Mouse (Mus musculus): Measurements from ENCODE around the gene Gm10271. TPM values are rescaled to one million over a fixed set of nuclear protein-coding genes. Genes with fewer than 3 reads are reported as not detected.
A peak's percentile ranks its signal among the peaks of the same experiment; 100 is the strongest.

Gm10271 gene
- polyA plus RNA-seq, 1 experiment from 2014 or later = not detected

DNA sequence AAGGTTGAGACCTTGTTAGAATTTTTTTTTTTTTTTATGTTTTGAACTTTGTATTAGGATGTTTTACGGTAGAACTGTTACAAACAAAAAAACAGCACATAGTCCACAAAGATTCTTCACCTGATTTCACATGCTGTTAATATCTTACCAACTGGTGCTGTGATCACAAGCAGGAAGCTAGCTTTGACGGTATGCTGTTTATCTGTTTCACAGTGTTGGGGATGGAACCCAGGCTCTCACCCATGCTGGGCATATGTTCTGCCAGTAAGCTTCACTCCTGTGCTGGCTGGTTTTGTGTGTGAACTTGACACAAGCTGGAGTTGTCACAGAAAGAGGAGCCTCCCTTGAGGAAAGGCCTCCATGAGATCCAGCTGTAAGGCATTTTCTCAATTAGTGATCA, 5.4 kb upstream of the Gm10271 start:
- no peak for ATAC-seq (ENCODE audit: insufficient number of reproducible peaks, insufficient read depth, low FRiP score, low TSS enrichment, low read depth)
- WGBS = 86% methylated on average over 2 of the region's 2 CpGs

DNA sequence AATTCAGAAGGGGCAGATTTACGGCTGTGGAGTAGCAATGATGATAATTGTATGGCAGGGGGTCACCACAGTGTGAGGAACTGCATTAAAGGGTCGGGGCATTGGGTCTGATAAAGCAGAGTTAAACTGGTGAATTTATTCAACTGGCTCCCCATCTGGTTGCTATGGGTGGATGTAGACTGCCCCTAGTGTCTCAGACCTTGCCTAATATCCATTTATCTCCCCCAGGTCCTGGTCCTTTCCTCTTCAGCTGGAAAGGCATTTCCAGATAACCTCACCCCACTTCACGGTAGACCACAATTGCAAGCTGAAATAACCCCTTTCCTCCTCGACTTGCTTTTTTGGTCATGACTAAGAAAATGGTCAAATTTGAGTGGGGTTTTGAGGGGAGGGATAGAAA, 5.0 kb upstream of the Gm10271 start:
- WGBS = 43% methylated on average over 4 of the region's 4 CpGs
- Histone ChIP-seq H3K9ac (replicated peaks) (no peak overlapping the region), H3K4me1 (replicated peaks) (no peaks in the 10 kb centered on the region), H3K4me3 (replicated peaks) (no peak overlapping the region), H3K27me3 (no peaks in the 10 kb centered on the region), H3K27ac (no peak overlapping the region), H3K36me3 (no peaks in the 10 kb centered on the region), H3K4me2 (no peak overlapping the region), H3K9me3 (no peaks in the 10 kb centered on the region)
- ATAC-seq (ENCODE audit: insufficient number of reproducible peaks, insufficient read depth, low FRiP score, low TSS enrichment, low read depth) = no peak

More for the DNA sequence above, 5.4 kb upstream of the Gm10271 start:
- no peaks in the 10 kb centered on the region for H3K9me3 ChIP-seq
- no peak overlapping the region for H3K9ac ChIP-seq (replicated peaks)
- no peaks in the 10 kb centered on the region for H3K27me3 ChIP-seq
- no peaks in the 10 kb centered on the region for H3K36me3 ChIP-seq
- H3K4me3 ChIP-seq (replicated peaks) = no peak overlapping the region
- no peak overlapping the region for H3K27ac ChIP-seq
- H3K4me2 ChIP-seq = no peak overlapping the region
- no peaks in the 10 kb centered on the region for H3K4me1 ChIP-seq (replicated peaks)

DNA sequence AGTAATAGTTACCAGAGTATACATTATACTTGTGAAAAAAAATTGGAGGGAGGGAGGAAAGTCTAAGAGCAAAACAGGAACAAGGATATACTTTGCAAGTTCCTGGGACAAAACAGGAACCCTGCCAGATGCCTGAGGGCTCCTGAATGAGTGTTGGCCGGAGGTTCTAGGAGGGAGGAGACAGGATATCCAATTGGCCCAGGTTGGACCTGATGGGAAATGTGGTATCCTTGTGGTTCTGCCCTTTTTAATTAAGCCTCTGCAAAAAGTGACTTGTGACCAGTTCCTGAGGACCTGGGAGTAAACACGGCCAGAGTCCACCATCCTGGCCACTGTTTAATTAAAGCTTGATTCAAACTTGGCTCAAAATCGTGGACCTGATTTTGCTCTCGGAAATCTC, 3.7 kb downstream of the Gm10271 start:
- Histone ChIP-seq H3K9ac (replicated peaks) (no peak overlapping the region), H3K4me1 (replicated peaks) (no peaks in the 10 kb centered on the region), H3K27ac (no peak overlapping the region), H3K4me2 (no peak overlapping the region), H3K9me3 (no peaks in the 10 kb centered on the region), H3K36me3 (no peaks in the 10 kb centered on the region), H3K27me3 (no peaks in the 10 kb centered on the region), H3K4me3 (replicated peaks) (no peak overlapping the region)
- no peak for ATAC-seq (ENCODE audit: insufficient number of reproducible peaks, insufficient read depth, low FRiP score, low TSS enrichment, low read depth)
- WGBS = 80% methylated on average over 4 of the region's 4 CpGs

DNA sequence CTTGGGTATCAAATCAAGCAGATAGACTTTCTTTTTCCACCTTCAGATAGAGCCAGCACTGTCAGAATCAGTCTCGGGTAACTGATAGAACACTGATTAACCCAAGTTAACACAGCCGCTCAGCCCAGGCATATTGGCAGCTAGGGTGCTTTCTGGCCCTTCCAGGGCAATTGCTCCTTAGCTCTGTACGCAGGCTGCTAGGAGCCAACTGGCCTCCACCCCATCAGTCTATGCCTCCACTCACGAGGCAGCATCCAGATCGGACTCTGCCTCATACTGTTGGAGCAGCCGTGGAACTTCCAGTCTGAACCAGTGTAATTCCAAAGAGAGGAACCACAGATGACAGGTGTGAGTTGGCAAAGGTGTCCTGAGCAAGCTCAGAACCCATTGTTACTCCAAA, 6.3 kb downstream of the Gm10271 start:
- H3K27me3 ChIP-seq = no peaks in the 10 kb centered on the region
- ATAC-seq (ENCODE audit: insufficient number of reproducible peaks, insufficient read depth, low FRiP score, low TSS enrichment, low read depth) = no peak
- no peak overlapping the region for H3K4me3 ChIP-seq (replicated peaks)
- no peak overlapping the region for H3K4me2 ChIP-seq
- 72% methylated on average over 6 of the region's 6 CpGs for WGBS
- no peak overlapping the region for H3K27ac ChIP-seq
- H3K9me3 ChIP-seq = no peaks in the 10 kb centered on the region
- H3K4me1 ChIP-seq (replicated peaks) = 0 out of 2 replicates have a peak, but pooled peaks cover 6% of the 10 kb centered on the region
- no peaks in the 10 kb centered on the region for H3K36me3 ChIP-seq
- H3K9ac ChIP-seq (replicated peaks) = no peak overlapping the region

DNA sequence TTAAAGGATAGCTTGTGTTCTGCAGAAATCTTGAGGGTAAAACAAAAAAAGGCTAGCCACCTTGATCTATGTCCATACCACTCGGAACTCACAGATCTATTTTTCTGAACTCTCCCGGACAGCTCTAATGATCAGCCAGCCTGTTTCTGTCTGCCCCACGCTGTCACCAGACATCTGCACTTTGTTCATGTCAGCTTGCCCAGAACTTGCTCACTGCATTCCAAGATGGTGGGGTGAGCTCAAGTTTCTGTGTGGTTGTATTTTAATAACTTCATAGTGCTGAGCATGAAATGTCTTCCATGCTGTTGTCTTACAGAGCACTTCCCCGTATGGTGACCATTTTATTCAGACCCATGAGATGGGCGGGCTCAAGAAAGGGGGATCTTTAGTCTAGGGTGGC, 7.1 kb downstream of the Gm10271 start:
- H3K36me3 ChIP-seq = no peaks in the 10 kb centered on the region
- H3K27me3 ChIP-seq = no peaks in the 10 kb centered on the region
- H3K4me3 ChIP-seq (replicated peaks) = no peak overlapping the region
- WGBS = 43% methylated on average over 5 of the region's 5 CpGs
- no peak overlapping the region for H3K9ac ChIP-seq (replicated peaks)
- ATAC-seq (ENCODE audit: insufficient number of reproducible peaks, insufficient read depth, low FRiP score, low TSS enrichment, low read depth) = no peak
- H3K9me3 ChIP-seq = no peaks in the 10 kb centered on the region
- H3K4me1 ChIP-seq (replicated peaks) = 0 out of 2 replicates have a peak, but pooled peaks cover 6% of the 10 kb centered on the region
- H3K27ac ChIP-seq = no peak overlapping the region
- no peak overlapping the region for H3K4me2 ChIP-seq

DNA sequence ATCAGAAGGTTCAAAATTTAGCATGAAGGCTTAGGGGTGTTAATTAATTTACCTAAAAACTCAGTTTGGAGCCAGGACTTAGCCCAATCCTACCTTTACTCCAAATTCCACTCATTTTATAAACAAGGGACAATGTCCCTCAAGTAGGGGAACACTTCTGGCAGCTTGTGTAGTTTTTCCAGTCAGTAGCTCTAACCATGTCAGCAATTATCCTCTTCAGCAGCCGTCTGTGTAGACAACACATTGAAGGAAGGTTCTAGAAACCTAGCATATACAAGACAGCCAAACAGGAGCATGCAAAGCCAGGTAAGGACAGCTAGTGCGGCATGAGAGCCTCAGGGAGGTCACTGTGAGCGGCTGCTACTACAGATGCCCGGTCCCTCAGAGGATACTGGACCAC, 7.8 kb downstream of the Gm10271 start:
- Histone ChIP-seq H3K4me2 (no peak overlapping the region), H3K4me3 (replicated peaks) (no peak overlapping the region), H3K4me1 (replicated peaks) (0 out of 2 replicates have a peak, but pooled peaks cover 6% of the 10 kb centered on the region), H3K9ac (replicated peaks) (no peak overlapping the region), H3K27ac (no peak overlapping the region), H3K27me3 (no peaks in the 10 kb centered on the region), H3K36me3 (no peaks in the 10 kb centered on the region), H3K9me3 (no peaks in the 10 kb centered on the region)
- WGBS = 88% methylated on average over 4 of the region's 4 CpGs
- ATAC-seq (ENCODE audit: insufficient number of reproducible peaks, insufficient read depth, low FRiP score, low TSS enrichment, low read depth) = no peak

DNA sequence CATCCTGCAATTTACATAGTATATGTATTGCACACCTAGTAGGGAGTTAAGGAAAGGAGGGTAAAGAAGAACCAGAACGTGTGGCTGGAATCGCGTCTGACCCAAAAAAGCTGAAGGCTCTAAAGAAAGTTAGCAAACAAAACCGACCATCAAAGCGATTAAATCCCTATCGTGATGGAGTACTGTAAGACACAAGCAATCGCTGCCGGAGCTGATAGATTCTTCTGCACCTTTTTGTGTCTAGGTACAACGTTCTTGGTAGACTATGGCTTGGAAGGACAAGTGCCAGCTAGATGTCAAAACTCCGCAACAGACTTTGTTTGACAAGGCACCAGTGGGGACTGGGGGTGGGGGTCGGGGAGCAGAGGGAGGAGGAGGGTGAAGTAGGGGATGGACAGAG, 8.3 kb downstream of the Gm10271 start:
- Histone ChIP-seq H3K36me3 (no peaks in the 10 kb centered on the region), H3K4me3 (replicated peaks) (no peak overlapping the region), H3K4me1 (replicated peaks) (0 out of 2 replicates have a peak, but pooled peaks cover 6% of the 10 kb centered on the region), H3K27me3 (no peaks in the 10 kb centered on the region), H3K4me2 (0 out of 2 replicates have a peak overlapping the region, but pooled peaks have one; percentile 6), H3K27ac (no peak overlapping the region), H3K9me3 (no peaks in the 10 kb centered on the region), H3K9ac (replicated peaks) (no peak overlapping the region)
- 81% methylated on average over 11 of the region's 11 CpGs for WGBS
- ATAC-seq (ENCODE audit: insufficient number of reproducible peaks, insufficient read depth, low FRiP score, low TSS enrichment, low read depth) = no peak

DNA sequence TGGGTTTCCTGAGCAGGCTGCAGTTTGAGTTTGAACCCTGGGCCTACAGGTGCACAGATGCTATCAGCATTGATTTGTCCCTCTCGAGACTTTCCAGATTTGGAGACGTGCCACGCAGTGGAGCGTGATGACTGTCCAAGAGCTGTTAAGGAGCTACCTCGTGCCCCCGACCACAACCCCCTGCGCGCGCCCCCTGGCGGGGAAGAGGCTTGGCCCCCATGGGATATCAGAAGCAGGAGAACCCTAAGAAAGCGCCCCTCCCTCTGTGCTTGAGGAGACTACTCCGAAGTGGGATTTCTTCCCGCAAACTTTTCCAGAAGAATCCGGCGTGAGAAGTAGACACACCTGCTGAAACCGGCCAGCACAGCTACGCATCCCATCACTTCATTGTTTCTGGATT, 9.6 kb downstream of the Gm10271 start:
- H3K36me3 ChIP-seq = no peaks in the 10 kb centered on the region
- no peaks in the 10 kb centered on the region for H3K27me3 ChIP-seq
- no peak for ATAC-seq (ENCODE audit: insufficient number of reproducible peaks, insufficient read depth, low FRiP score, low TSS enrichment, low read depth)
- H3K9me3 ChIP-seq = no peaks in the 10 kb centered on the region
- no peak overlapping the region for H3K9ac ChIP-seq (replicated peaks)
- WGBS = 67% methylated on average over 17 of the region's 17 CpGs
- no peak overlapping the region for H3K4me2 ChIP-seq
- H3K4me1 ChIP-seq (replicated peaks) = 0 out of 2 replicates have a peak, but pooled peaks cover 6% of the 10 kb centered on the region
- no peak overlapping the region for H3K4me3 ChIP-seq (replicated peaks)
- no peak overlapping the region for H3K27ac ChIP-seq

DNA sequence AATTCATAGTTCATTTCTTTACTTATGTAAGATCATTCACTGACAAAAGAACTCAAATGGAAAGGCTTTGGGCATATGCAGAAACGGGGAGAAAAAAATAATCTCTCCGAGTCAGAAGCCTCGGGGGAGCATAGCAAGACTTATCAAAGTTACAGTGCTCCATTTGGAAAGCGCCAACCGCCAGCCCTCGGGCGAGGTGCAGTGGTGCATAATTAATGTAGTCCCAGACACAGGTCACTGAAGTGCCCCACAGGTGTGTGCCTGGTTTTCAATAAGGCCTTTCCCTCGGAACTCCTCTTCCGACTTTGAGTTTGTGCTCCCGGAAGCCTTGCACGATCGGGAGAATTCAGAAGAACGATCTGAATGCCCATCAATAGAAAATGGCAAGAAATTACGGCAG, 10.3 kb downstream of the Gm10271 start:
- Histone ChIP-seq H3K27me3 (no peaks in the 10 kb centered on the region), H3K4me1 (replicated peaks) (0 out of 2 replicates have a peak, but pooled peaks cover 6% of the 10 kb centered on the region), H3K36me3 (no peaks in the 10 kb centered on the region), H3K4me2 (no peak overlapping the region), H3K9me3 (no peaks in the 10 kb centered on the region), H3K9ac (replicated peaks) (no peak overlapping the region), H3K27ac (no peak overlapping the region), H3K4me3 (replicated peaks) (no peak overlapping the region)
- ATAC-seq (ENCODE audit: insufficient number of reproducible peaks, insufficient read depth, low FRiP score, low TSS enrichment, low read depth) = no peak
- 71% methylated on average over 14 of the region's 14 CpGs for WGBS

DNA sequence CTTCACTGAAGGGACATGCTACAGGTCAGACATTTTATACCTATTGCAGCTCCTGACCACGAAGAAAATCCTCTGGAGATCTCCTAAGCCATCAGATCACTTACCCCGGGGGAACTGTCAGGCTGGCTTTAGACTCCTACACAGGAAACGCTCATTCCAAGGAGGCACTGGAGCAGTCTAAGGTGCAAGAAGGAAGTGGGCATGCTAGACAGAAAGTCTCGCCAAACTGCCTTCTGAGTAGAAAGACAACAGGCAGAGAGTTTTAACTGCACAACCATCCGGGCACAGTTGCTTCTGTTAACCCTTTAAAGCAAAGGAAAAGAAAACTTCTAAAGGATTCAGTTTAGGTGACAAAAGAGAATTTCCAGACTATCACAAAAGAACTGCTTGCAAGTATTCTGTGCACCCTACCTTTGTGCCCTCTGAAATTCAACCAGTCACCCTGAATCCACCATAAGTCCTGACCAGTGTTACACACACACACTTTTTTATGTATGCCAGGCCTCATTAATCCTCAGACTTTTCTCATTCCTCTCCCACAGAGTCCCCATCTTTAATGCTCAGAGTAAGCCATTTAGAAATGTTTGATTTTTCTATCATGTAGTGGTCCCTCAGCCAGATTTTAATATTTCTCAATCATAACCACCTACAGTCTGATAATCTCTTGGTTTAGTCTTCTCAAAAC, 14.4 kb downstream of the Gm10271 start:
- Histone ChIP-seq H3K4me2 (no peak overlapping the region), H3K27ac (no peak overlapping the region), H3K36me3 (no peaks in the 10 kb centered on the region), H3K9ac (replicated peaks) (no peak overlapping the region), H3K9me3 (0 out of 2 replicates have a peak, but pooled peaks cover 3% of the 10 kb centered on the region), H3K4me1 (replicated peaks) (0 out of 2 replicates have a peak, but pooled peaks cover under 1% of the 10 kb centered on the region), H3K4me3 (replicated peaks) (no peak overlapping the region), H3K27me3 (no peaks in the 10 kb centered on the region)
- ATAC-seq (ENCODE audit: insufficient number of reproducible peaks, insufficient read depth, low FRiP score, low TSS enrichment, low read depth) = no peak
- 47% methylated on average over 5 of the region's 5 CpGs for WGBS

DNA sequence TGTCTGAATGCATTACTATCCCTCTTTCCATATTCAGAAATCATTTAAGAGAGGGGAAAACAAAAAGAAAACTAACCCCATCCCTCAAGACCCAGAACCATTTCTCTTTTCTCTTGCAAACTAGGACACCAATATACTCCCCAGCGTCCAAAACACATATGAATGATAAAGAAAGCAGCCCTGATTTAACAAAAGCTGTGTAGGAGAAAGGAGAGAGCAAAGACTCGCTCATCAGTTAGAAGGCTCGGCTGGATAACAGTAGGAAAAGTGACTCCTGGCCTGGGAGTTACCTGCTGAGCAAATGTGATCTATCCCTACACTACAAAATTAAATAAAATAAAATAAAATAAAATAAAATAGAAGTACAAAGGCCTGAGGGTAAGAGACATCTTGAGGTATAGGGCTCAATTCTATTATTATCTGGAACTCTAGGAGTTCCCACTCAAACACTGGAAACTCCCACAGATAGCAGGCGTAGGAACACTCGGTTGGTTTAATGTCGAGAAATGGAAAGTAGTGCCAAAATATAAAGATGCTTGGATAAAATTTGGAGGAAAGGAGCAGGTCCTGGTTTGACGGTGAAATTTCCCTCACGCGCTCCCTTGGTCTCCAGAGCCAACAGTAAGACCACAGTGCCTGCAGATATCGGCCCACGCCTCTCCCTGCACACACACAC, 15.8 kb downstream of the Gm10271 start:
- H3K36me3 ChIP-seq = no peaks in the 10 kb centered on the region
- H3K9ac ChIP-seq (replicated peaks) = no peak overlapping the region
- no peaks in the 10 kb centered on the region for H3K4me1 ChIP-seq (replicated peaks)
- no peaks in the 10 kb centered on the region for H3K27me3 ChIP-seq
- no peak for ATAC-seq (ENCODE audit: insufficient number of reproducible peaks, insufficient read depth, low FRiP score, low TSS enrichment, low read depth)
- no peak overlapping the region for H3K4me3 ChIP-seq (replicated peaks)
- 0 out of 2 replicates have a peak, but pooled peaks cover 5% of the 10 kb centered on the region for H3K9me3 ChIP-seq
- WGBS = 93% methylated on average over 11 of the region's 11 CpGs
- H3K27ac ChIP-seq = no peak overlapping the region
- H3K4me2 ChIP-seq = no peak overlapping the region
